Comparison of ENCODE assay signal across 8 mouse cellular contexts in genomic region chr16:93744049-93744490, GRCm38 (mm10). TPM values are rescaled to one million over a fixed set of nuclear protein-coding genes. Genes with fewer than 3 reads are reported as not detected.
DNase-seq lines count a peak whose midpoint lies in the region; ATAC-seq and TF ChIP-seq lines count a peak whose summit lies in the region.

No protein-coding gene starts in this region.

- H3K36me3 ChIP-seq in lung, postnatal 0 days (ENCODE audit: insufficient read depth, low read length) = no peaks in the 10 kb centered on the region; the same call in 1 of the 2 replicates
- H3K36me3 ChIP-seq in intestine, embryonic 15.5 days = no peaks in the 10 kb centered on the region; the same call in 1 of the 2 replicates
- peaks cover 40% of the 10 kb centered on the region for H3K36me3 ChIP-seq in midbrain, embryonic 14.5 days (ENCODE audit: control insufficient read depth, insufficient read depth, low read length)

- peaks cover 3% of the 10 kb centered on the region; the same call in 1 of the 2 replicates for H3K4me1 ChIP-seq in lung, postnatal 0 days (ENCODE audit: insufficient read depth, low read depth, low read length)
- H3K4me1 ChIP-seq in intestine, embryonic 15.5 days (replicated peaks) = peaks cover 5% of the 10 kb centered on the region; the same call in 1 of the 2 replicates
- no peaks in the 10 kb centered on the region for H3K4me1 ChIP-seq in midbrain, embryonic 14.5 days (ENCODE audit: control insufficient read depth, insufficient read depth, low read length)

- TF ChIP-seq EP300 in lung, postnatal 0 days (IDR thresholded peaks at IDR 0.05) = no peak

- H3K4me2 ChIP-seq in lung, postnatal 0 days (replicated peaks; ENCODE audit: low read depth, low read length) = no peak overlapping the region
- no peak overlapping the region for H3K4me2 ChIP-seq in intestine, embryonic 15.5 days (replicated peaks)
- H3K4me2 ChIP-seq in midbrain, embryonic 14.5 days (ENCODE audit: low read length) = no peak overlapping the region

- DNase-seq in cerebellum, postnatal 10 days = peak; percentile 46 to 49
- no peak for DNase-seq in cerebellum, adult 9-11 months
- no peak for DNase-seq in lung, postnatal 0 days (ENCODE audit: low spot score)
- DNase-seq in lung, postnatal 10 days = no peak
- peak; percentile 64 for DNase-seq in skeletal muscle tissue, adult 2 months (ENCODE audit: low read depth, low spot score)
- no peak for DNase-seq in midbrain, embryonic 14.5 days
- DNase-seq in adrenal gland, adult 8-10 months = no peak

- 46% methylated on average over 5 of the region's 5 CpGs for WGBS in lung, postnatal 0 days
- WGBS in intestine, embryonic 15.5 days = 66% methylated on average over 5 of the region's 5 CpGs
- WGBS in midbrain, embryonic 14.5 days = 84% methylated on average over 5 of the region's 5 CpGs

- H3K9me3 ChIP-seq in lung, postnatal 0 days (ENCODE audit: low read length) = no peaks in the 10 kb centered on the region
- no peaks in the 10 kb centered on the region for H3K9me3 ChIP-seq in intestine, embryonic 15.5 days
- H3K9me3 ChIP-seq in midbrain, embryonic 14.5 days (ENCODE audit: control insufficient read depth, low read length) = no peaks in the 10 kb centered on the region

- no peak overlapping the region for H3K4me3 ChIP-seq in lung, postnatal 0 days (ENCODE audit: low read depth, low read length)
- no peak overlapping the region for H3K4me3 ChIP-seq in intestine, embryonic 15.5 days (replicated peaks)
- no peak overlapping the region for H3K4me3 ChIP-seq in midbrain, embryonic 14.5 days (replicated peaks; ENCODE audit: low read depth, low read length)

- no peak overlapping the region for H3K27ac ChIP-seq in lung, postnatal 0 days (ENCODE audit: low read length)
- peak overlapping the region; percentile 34 for H3K27ac ChIP-seq in intestine, embryonic 15.5 days
- H3K27ac ChIP-seq in midbrain, embryonic 14.5 days (replicated peaks; ENCODE audit: low read depth, low read length) = no peak overlapping the region

- H3K27me3 ChIP-seq in lung, postnatal 0 days (replicated peaks; ENCODE audit: insufficient read depth, low read length) = no peaks in the 10 kb centered on the region
- no peaks in the 10 kb centered on the region for H3K27me3 ChIP-seq in intestine, embryonic 15.5 days (replicated peaks)
- H3K27me3 ChIP-seq in midbrain, embryonic 14.5 days (ENCODE audit: control insufficient read depth, insufficient read depth, low read length) = no peaks in the 10 kb centered on the region

- peak; percentile 35 for TF ChIP-seq CTCF in lung, postnatal 0 days (IDR thresholded peaks at IDR 0.05)

- no peak overlapping the region for H3K9ac ChIP-seq in lung, postnatal 0 days (replicated peaks; ENCODE audit: low read depth)
- H3K9ac ChIP-seq in intestine, embryonic 15.5 days = no peak overlapping the region
- H3K9ac ChIP-seq in midbrain, embryonic 14.5 days (replicated peaks; ENCODE audit: low read length) = no peak overlapping the region

- ATAC-seq in lung, postnatal 0 days = 0 out of 2 replicates have a peak, but pooled peaks have one; percentile 11
- ATAC-seq in intestine, embryonic 15.5 days = peak; percentile 58
- no peak for ATAC-seq in midbrain, embryonic 14.5 days (ENCODE audit: low FRiP score, low TSS enrichment)

RNA-seq across cellular contexts. Expression of gene Dop1b, which starts 32.4 kb away (rescaled TPM):
- polyA plus RNA-seq in lung, postnatal 0 days (2015; fragmentation: Nextera tagmentation; extraction: Ambion mirVana) = 14.8 and 19.8 TPM in 2 replicates
- polyA plus RNA-seq in intestine, embryonic 15.5 days (2015; fragmentation: Nextera tagmentation; extraction: Ambion mirVana) = 11.6 and 14.4 TPM in 2 replicates
- polyA plus RNA-seq in midbrain, embryonic 14.5 days (2014; fragmentation: Nextera tagmentation; extraction: Ambion mirVana) = 36.5 and 40.3 TPM in 2 replicates
- total RNA-seq in adrenal gland, adult 8-10 months (2022) = 10 to 100 TPM; 16.9 to 36.6 (median 26.4) TPM

Comparison
In these comparisons a context has a peak if more than half of its experiments do, and no peak if none do; other contexts are left out.
1. DNase-seq: peak in cerebellum, postnatal 10 days (2 of 2) and skeletal muscle tissue, adult 2 months (single experiment); none in cerebellum, adult 9-11 months (single experiment), lung, postnatal 0 days (single experiment), lung, postnatal 10 days (single experiment), midbrain, embryonic 14.5 days (single experiment) and adrenal gland, adult 8-10 months (single experiment).